Mouse (Mus musculus) neural tube, embryonic 12.5 days (tissue): ENCODE results near the gene Lrrc7. TPM values are rescaled to one million over a fixed set of nuclear protein-coding genes. Genes with fewer than 3 reads are reported as not detected.
"Not testable (repeated sequence)": the region's sequence is repeated elsewhere in the genome, so short reads cannot be mapped to it uniquely, and the experiment has no call there.

Experiments used
- ATAC-seq: fragments of 200-750 bp; cut with Nextera tagmentation; 2 replicates; pipeline ENCODE4 v1.8.0; 2017; ENCODE audit warnings: low read depth, mild to moderate bottlenecking, moderate TSS enrichment, moderate library complexity; ENCODE audit not compliant: low FRiP score
- H3K27ac ChIP-seq: fragments of 300-500 bp; sonication (generic); 2 replicates; pipeline ENCODE4 v1.5.1; 2016
- H3K27me3 ChIP-seq: fragments of 300-500 bp; sonication (generic); replicated peaks from 2 replicates; pipeline ENCODE4 v1.6.1; 2016; ENCODE audit warnings: mild to moderate bottlenecking
- H3K36me3 ChIP-seq: fragments of 300-500 bp; sonication (generic); 2 replicates; pipeline ENCODE4 v1.6.1; 2016; ENCODE audit warnings: mild to moderate bottlenecking
- H3K4me1 ChIP-seq: fragments of 300-500 bp; sonication (generic); 2 replicates; pipeline ENCODE4 v1.6.1; 2016
- H3K4me2 ChIP-seq: fragments of 300-500 bp; sonication (generic); replicated peaks from 2 replicates; pipeline ENCODE4 v1.6.1; 2016; ENCODE audit warnings: mild to moderate bottlenecking
- H3K4me3 ChIP-seq: fragments of 300-500 bp; sonication (generic); 2 replicates; pipeline ENCODE4 v1.5.1; 2016
- H3K9ac ChIP-seq: fragments of 300-500 bp; sonication (generic); 2 replicates; pipeline ENCODE4 v1.6.1; 2016; ENCODE audit warnings: mild to moderate bottlenecking
- H3K9me3 ChIP-seq: fragments of 300-500 bp; sonication (generic); 2 replicates; pipeline ENCODE4 v1.6.1; 2016; ENCODE audit warnings: mild to moderate bottlenecking
- WGBS: fragments of 180-500 bp; shearing (Covaris S2); methylation state at CpG from one replicate; pipeline ENCODE4 v1.1.7; 2016; 5-methylcytosine and 5-hydroxymethylcytosine counted together
- polyA plus RNA-seq: library from polyadenylated mRNA; unstranded; fragments of >200 nt; fragmentation: Nextera tagmentation; extraction: Ambion mirVana; gene quantifications from 2 replicates; pipeline ENCODE4 v1.2.1, GENCODE M21; 2016

Gene Lrrc7
- polyA plus RNA-seq, 1 experiment from 2014 or later = 5.7 TPM

DNA sequence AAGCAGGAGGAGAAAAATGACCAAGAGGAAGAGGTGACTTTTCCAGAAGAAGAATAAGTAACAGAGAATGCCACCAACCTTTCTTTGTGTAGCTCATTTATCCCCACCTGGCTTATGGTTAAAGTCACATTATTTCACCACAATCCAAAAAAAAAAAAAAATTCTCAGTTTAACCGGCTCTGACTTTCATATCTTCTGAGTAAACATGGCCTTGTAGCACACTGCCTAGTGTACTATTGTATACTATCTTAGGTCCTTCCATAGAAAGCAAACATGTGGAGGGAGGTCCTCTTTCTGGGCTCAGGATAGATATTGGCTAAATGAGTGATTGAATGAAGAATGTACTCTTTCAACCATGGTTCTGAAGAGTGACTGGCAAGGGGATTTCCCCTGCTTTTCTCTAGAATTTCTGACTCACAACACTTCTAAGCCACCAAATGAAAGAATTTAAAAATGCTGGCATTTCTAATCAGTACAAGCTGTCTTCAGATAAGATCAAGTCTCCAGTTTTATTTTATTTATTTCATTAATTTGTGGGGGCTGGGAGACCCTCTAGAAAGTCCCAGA, 400.0 kb downstream of the Lrrc7 start:
- no peaks in the 10 kb centered on the region for H3K27me3 ChIP-seq
- 90% methylated on average over 1 of the region's 1 CpGs for WGBS
- no peak for ATAC-seq
- H3K9me3 ChIP-seq = no peaks in the 10 kb centered on the region
- H3K4me3 ChIP-seq = no peak overlapping the region
- no peaks in the 10 kb centered on the region for H3K4me1 ChIP-seq
- no peak overlapping the region for H3K27ac ChIP-seq
- no peak overlapping the region for H3K4me2 ChIP-seq
- no peaks in the 10 kb centered on the region for H3K36me3 ChIP-seq
- no peak overlapping the region for H3K9ac ChIP-seq

GRCm38 (mm10) chr3:158155515-158156286, 406.3 kb downstream of the Lrrc7 start:
- no peak overlapping the region for H3K27ac ChIP-seq
- H3K9ac ChIP-seq = no peak overlapping the region
- no peak overlapping the region for H3K4me2 ChIP-seq
- no peaks in the 10 kb centered on the region for H3K9me3 ChIP-seq
- H3K27me3 ChIP-seq = no peaks in the 10 kb centered on the region
- 83% methylated on average over 3 of the region's 3 CpGs for WGBS
- ATAC-seq = no peak
- no peaks in the 10 kb centered on the region for H3K36me3 ChIP-seq
- H3K4me3 ChIP-seq = no peak overlapping the region
- no peaks in the 10 kb centered on the region for H3K4me1 ChIP-seq

DNA sequence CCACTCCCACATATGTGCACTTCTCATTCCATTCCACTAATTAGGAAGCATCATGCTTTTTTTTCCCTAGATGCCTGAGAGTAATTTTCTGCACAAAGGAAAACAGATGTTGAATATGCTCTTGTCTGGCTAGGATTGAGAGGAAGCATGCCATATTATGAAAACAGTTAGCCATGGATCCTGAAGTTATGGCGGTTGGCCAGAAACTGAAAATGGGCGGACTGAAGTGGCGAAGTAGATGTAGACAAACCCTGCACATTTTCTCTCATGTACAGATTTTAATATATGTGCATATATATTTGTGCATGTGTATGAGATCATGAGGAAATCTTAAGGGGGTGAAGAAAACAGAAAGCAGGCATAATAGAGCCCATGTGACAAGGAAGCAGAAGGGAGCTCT, 407.9 kb downstream of the Lrrc7 start:
- WGBS = 97% methylated on average over 3 of the region's 3 CpGs
- no peak for ATAC-seq
- Histone ChIP-seq H3K27me3 (no peaks in the 10 kb centered on the region), H3K4me3 (no peak overlapping the region), H3K36me3 (no peaks in the 10 kb centered on the region), H3K9ac (no peak overlapping the region), H3K9me3 (no peaks in the 10 kb centered on the region), H3K27ac (no peak overlapping the region), H3K4me1 (no peaks in the 10 kb centered on the region), H3K4me2 (no peak overlapping the region)

- 93% methylated on average over 1 of the region's 1 CpGs for WGBS
- Histone ChIP-seq H3K9ac (no peak overlapping the region), H3K4me1 (no peaks in the 10 kb centered on the region), H3K36me3 (no peaks in the 10 kb centered on the region), H3K4me3 (no peak overlapping the region), H3K27me3 (no peaks in the 10 kb centered on the region), H3K4me2 (no peak overlapping the region), H3K27ac (no peak overlapping the region), H3K9me3 (no peaks in the 10 kb centered on the region)
- ATAC-seq = no peak
These were observed 413.0 kb downstream of the Lrrc7 start for GRCm38 (mm10) chr3:158148998-158149397.

DNA sequence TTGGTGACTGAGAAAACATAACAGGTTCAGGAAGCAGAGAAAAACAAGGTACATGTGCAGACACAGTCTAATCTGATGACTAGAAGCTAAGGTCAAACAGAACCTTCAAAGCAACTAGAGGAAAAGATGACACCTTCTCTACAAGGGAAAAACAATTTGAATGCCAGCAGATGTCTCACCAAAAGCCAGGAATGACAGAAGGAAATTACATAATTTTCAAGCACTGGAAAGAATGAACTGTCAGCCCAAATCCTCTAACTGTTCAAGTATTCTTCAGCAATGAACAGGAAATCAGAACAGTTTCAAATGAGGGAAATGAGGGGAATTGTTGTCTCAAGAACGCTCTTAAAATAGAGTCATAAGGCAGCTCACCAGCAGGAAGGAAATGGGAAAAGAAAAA, 421.4 kb downstream of the Lrrc7 start:
- Histone ChIP-seq H3K27me3 (no peaks in the 10 kb centered on the region), H3K4me3 (no peak overlapping the region), H3K27ac (no peak overlapping the region), H3K9ac (no peak overlapping the region), H3K4me1 (no peaks in the 10 kb centered on the region), H3K9me3 (no peaks in the 10 kb centered on the region), H3K4me2 (no peak overlapping the region), H3K36me3 (no peaks in the 10 kb centered on the region)
- no peak for ATAC-seq
- 73% methylated on average over 1 of the region's 1 CpGs for WGBS

DNA sequence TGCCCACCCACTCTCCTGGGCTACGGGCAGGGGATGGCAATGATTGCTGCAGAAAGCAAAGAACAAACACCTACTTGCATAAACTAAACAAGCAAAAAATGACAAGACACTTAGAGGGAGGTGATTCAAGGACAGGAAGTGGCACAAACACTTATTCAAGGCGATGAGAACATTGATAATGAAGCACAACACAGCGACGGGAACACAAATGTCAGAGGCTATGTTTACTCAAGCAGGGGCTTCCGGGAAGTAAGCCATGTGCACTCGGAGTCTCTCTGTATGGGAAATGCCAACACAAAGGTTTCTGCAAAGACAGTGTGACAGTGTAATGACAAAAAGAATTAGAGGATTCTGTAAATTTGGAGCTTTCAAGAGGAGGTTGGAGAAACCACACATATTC, 424.2 kb downstream of the Lrrc7 start:
- Histone ChIP-seq H3K4me1 (no peaks in the 10 kb centered on the region), H3K9me3 (no peaks in the 10 kb centered on the region), H3K27me3 (no peaks in the 10 kb centered on the region), H3K9ac (no peak overlapping the region), H3K36me3 (no peaks in the 10 kb centered on the region), H3K27ac (no peak overlapping the region), H3K4me2 (no peak overlapping the region), H3K4me3 (no peak overlapping the region)
- WGBS = 71% methylated on average over 6 of the region's 6 CpGs
- no peak for ATAC-seq

GRCm38 (mm10) chr3:158131672-158132071, 430.3 kb downstream of the Lrrc7 start:
- ATAC-seq = no peak
- Histone ChIP-seq H3K27ac (no peak overlapping the region), H3K27me3 (no peaks in the 10 kb centered on the region), H3K4me3 (no peak overlapping the region), H3K4me2 (no peak overlapping the region), H3K9ac (no peak overlapping the region), H3K4me1 (no peaks in the 10 kb centered on the region), H3K9me3 (no peaks in the 10 kb centered on the region), H3K36me3 (no peaks in the 10 kb centered on the region)
- 82% methylated on average over 4 of the region's 4 CpGs for WGBS

DNA sequence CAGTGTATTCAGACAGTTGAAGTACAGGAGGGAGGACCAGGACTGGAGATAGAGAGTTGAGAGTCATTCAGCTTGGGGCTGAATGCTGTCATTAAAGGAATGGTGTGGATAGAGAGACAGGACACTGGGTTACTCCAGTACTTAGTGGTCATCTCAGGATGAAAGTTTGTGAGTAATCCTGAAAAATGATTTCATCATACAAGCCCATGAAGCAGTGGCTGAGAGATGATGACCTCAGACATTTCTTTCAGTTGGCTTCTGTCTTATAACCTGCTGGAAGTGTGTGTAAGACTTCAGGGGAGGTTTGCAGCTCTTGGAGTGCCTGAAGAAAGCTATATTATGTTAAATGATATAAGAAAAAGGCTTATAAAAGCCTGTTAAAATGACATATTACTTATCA, 430.8 kb downstream of the Lrrc7 start:
- H3K27ac ChIP-seq = no peak overlapping the region
- no peaks in the 10 kb centered on the region for H3K36me3 ChIP-seq
- H3K4me2 ChIP-seq = no peak overlapping the region
- ATAC-seq = no peak
- no peaks in the 10 kb centered on the region for H3K9me3 ChIP-seq
- no peaks in the 10 kb centered on the region for H3K4me1 ChIP-seq
- no peaks in the 10 kb centered on the region for H3K27me3 ChIP-seq
- H3K4me3 ChIP-seq = no peak overlapping the region
- no peak overlapping the region for H3K9ac ChIP-seq

- Histone ChIP-seq H3K4me1 (no peaks in the 10 kb centered on the region), H3K4me3 (no peak overlapping the region), H3K36me3 (no peaks in the 10 kb centered on the region), H3K4me2 (no peak overlapping the region), H3K9ac (no peak overlapping the region), H3K27ac (no peak overlapping the region), H3K27me3 (no peaks in the 10 kb centered on the region), H3K9me3 (no peaks in the 10 kb centered on the region)
- WGBS = 70% methylated on average over 3 of the region's 3 CpGs
- no peak for ATAC-seq
These were observed 439.1 kb downstream of the Lrrc7 start for GRCm38 (mm10) chr3:158122899-158123298.

DNA sequence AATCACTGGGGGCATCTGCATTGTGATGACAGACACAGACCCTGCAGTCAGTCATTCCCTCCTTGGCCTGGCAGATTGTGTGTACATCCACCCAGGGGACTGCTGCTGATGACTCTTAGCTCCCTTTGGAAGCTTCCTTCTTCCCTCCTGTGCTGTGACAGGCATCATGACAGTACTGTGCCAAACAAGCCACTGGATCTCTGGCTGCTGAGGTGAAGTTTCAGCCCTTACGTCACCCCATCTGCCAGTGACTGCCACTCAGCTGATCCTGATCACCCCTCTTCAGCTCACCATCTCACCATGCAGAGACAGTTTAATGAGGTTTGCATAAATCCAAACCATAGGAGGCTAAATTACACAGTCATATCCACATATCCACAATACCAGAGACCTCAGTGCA, 456.8 kb downstream of the Lrrc7 start:
- no peak overlapping the region for H3K4me3 ChIP-seq
- no peaks in the 10 kb centered on the region for H3K4me1 ChIP-seq
- no peaks in the 10 kb centered on the region for H3K36me3 ChIP-seq
- no peak for ATAC-seq
- H3K4me2 ChIP-seq = no peak overlapping the region
- H3K27me3 ChIP-seq = no peaks in the 10 kb centered on the region
- H3K9me3 ChIP-seq = no peaks in the 10 kb centered on the region
- H3K9ac ChIP-seq = no peak overlapping the region
- 81% methylated on average over 1 of the region's 1 CpGs for WGBS
- H3K27ac ChIP-seq = no peak overlapping the region

GRCm38 (mm10) chr3:158103467-158103866, 458.6 kb downstream of the Lrrc7 start:
- Histone ChIP-seq H3K27me3 (no peaks in the 10 kb centered on the region), H3K9me3 (no peaks in the 10 kb centered on the region), H3K36me3 (no peaks in the 10 kb centered on the region), H3K4me1 (no peaks in the 10 kb centered on the region), H3K4me3 (no peak overlapping the region), H3K4me2 (no peak overlapping the region), H3K27ac (no peak overlapping the region), H3K9ac (no peak overlapping the region)
- ATAC-seq = no peak
- WGBS = 83% methylated on average over 2 of the region's 2 CpGs

DNA sequence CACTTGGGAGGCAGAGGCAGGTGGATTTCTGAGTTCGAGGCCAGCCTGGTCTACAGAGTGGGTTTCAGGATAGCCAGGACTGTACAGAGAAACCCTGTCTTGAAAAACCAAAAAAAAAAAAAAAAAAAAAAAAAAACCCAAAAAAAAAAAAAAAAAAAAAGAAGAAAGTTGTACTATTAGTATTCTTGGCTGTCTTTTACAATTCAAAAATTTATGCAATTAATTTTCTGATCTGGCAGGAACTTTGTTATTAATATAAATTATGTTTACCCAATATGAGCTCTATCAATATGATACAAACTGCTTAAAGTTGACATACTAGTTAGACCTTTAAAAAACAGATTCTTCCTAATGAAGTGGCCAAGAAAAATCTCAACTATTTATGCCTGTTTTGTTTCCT, 459.5 kb downstream of the Lrrc7 start:
- H3K4me3 ChIP-seq, H3K4me1 ChIP-seq, H3K4me2 ChIP-seq, H3K9ac ChIP-seq, ATAC-seq, H3K9me3 ChIP-seq, H3K36me3 ChIP-seq, H3K27ac ChIP-seq, H3K27me3 ChIP-seq: not testable (repeated sequence)
- WGBS = 81% methylated on average over 1 of the region's 1 CpGs

GRCm38 (mm10) chr3:158102043-158102442, 460.0 kb downstream of the Lrrc7 start:
- H3K4me1 ChIP-seq, H3K4me2 ChIP-seq, H3K36me3 ChIP-seq, H3K9me3 ChIP-seq, H3K27ac ChIP-seq, H3K27me3 ChIP-seq, H3K4me3 ChIP-seq, H3K9ac ChIP-seq, ATAC-seq: not testable (repeated sequence)
- WGBS = 92% methylated on average over 9 of the region's 10 CpGs
